Mouse (Mus musculus) left cerebral cortex, adult 18-20 months (tissue): ENCODE results near the gene Ablim1. TPM values are rescaled to one million over a fixed set of nuclear protein-coding genes. Genes with fewer than 3 reads are reported as not detected.

Experiments
- DNase-seq, 2 experiments: peaks; one replicate each; pipeline ENCODE4 v3.0.0; 2021 to 2022; ENCODE audit warnings: low spot score in 2 of 2, mixed read lengths in 1 of 2
- total RNA-seq, 2 experiments: library from RNA; stranded (reverse); gene quantifications; 2 replicates each; pipeline ENCODE4 v1.2.3; 2021

The Ablim1 gene
- total RNA-seq, 2 experiments from 2014 or later, result 115 to 119 TPM

DNA sequence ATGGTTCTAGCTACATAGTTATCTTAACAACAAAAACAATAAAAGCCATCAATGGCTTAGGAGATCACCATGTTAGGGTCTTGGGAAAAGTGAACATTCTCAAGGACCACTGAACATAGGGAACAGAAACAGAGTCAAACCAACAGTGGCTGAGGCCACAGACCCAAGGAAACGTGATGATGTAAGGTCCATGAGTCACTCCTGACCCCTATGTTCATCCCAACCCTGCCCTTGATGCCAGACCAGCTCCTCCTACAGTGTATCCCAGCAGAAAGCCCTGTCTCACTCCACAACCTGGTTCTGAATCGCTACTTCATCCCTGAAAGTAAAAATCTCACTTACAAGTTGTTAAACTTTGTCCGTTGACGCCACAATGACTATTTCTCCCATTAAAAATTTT is 86.1 kb downstream of the Ablim1 start:
- DNase-seq, result no peak

DNA sequence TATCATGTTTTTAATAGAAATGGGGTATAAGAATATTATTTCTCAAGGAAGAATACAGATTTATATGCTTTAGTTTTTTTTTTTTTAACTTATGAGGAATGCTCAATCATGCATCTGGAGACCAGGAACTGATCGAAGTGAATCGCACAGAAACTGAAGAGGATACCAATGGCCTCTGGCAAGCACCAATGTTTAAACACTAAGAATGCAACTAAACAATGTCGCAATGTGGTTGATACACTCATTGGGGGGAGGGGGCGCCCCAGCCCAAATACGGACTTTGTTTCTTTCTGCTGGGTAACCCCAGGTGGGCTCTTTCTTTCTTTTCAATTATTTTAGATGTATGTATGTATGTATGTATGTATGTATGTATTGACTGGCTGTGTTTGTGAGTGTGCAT is 90.3 kb downstream of the Ablim1 start:
- DNase-seq, result no peak

DNA sequence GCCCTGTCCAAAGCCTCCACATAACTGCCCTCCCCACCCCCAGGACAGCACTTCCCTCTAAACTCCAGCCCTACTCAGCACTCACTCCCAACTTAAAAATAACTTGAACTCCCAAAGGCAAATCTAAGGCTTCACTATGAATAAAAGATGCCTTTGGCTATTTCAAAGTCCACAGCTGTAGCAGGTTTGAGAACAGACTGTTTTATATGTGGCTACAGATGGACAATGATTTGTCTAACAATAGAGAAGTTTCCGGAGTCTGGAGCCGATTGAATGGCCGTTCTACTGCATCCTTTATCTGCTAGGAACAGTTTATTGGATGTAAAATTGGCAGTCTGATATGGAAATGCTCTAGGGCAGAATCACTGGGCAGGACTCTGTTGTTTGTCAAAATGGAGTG is 91.0 kb downstream of the Ablim1 start:
- DNase-seq, result no peak

DNA sequence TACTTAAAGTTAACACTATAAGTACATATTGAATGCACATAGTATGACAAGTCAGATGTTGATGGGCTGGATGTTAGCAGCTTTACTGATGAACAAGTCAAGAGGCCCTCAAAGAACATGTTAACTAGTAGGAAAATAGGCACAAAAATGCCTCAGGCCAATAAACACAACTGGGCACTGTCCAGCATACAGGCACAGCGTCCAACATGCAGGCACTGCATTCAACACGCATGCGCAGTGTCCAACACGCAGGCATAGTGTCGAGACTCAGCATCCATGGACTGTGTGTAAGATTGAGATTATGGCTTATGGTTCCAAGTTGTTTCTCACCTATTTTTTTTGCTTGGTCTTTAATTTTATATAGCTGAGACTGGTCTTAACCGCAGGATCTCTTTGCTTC is 92.1 kb downstream of the Ablim1 start:
- no peak for DNase-seq

DNA sequence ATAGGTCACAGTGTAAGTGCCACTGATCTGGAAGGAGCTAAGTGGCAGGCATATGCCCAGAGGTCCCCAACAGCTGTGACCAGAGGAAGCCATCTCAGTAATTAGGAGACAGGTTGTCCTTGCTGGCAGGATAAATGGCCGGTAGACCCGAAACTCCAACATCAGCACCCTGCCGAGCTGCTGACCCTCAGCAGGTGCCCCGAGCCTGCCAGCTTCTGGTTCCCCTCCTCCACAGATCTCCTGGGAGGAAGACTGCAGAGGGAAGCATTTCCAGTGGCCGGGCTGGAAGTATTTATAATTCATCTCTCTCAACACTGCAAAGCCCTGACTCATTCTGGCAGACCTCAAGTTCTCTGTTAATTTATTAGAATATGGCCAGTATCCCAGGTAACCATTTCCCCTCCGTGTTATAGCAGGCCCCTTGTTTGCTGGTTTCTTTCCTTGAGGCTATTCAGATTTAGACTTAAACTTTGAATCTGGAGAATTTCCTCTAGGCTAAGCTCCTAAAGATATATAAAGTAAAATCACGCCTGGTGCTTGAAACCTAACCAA is 93.0 kb downstream of the Ablim1 start:
- no peak for DNase-seq

DNA sequence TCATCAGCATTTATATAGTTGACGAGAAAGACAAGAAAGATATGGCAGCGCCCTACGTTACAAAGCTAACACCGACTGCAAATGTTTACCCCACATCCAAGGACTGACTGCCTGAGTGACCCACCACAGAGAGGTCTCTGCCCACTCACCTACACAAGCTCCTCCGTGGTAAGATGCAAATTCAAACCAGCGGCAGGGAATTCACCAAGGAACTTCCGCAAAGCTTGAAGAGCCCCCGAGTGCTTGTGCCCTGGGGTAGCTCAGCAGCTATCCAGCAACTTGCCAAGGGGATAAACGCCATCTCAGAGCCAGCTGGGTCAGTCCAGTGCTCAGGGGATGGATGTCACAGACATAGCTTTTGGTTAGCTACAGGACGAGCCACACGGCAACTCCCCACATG is 95.0 kb downstream of the Ablim1 start:
- no peak for DNase-seq

DNA sequence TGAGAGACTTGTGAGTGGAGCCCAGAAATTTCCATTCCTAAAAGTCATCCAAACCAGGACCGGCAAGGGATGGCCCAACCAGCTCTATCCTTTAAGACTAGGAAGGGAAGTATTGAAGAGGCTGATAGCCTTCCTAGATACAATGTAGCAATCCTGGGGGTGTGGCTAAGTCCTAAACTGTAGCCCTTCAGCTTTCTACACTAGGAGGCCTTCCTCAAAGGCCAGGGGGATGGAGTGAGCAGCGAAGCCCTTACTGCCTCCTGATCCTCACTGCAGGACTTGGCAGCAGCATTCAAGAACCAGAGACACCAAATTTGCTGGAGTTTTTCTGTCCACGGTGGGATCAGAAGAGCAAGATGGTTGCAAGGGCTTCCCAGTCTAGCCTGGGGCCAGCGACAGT is 97.6 kb downstream of the Ablim1 start:
- DNase-seq, result no peak

DNA sequence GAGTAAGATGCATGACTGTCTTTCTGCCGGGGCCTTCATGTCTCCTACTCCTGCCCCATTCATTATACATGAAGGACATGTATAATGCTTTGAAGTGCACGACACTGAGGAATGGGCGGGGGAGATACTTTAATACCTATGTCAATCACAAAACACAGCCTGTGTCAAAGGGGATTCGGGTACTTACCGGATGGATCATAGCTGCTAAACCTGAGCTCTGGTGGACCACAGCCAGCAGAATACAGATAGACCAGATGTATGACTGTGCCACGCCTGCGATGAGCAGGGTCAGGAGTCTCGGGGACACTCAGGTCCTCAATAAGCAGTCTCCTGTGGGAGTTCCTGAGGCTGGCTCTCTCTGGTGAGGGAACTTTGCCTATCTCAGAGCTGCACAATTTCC is 99.2 kb downstream of the Ablim1 start:
- no peak for DNase-seq

DNA sequence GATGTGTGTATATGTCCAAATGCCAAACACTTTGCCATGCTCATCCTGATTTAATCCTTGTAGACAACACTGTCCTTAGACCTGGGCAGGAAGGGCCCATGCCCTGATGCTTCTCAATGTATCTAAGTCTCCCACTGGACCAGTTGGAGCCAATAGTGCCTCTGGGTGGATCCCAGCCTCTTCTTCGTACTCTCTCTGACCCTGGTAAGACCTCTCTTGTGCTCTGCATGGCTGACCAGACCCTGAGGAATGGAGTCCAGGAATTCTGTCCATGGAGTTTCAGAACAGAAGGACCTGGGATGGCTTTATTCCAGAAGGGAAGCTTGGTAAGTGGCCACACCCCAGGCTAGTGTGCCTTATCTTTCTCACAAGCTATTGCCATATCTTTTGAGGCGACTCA is 102.3 kb downstream of the Ablim1 start:
- no peak for DNase-seq

DNA sequence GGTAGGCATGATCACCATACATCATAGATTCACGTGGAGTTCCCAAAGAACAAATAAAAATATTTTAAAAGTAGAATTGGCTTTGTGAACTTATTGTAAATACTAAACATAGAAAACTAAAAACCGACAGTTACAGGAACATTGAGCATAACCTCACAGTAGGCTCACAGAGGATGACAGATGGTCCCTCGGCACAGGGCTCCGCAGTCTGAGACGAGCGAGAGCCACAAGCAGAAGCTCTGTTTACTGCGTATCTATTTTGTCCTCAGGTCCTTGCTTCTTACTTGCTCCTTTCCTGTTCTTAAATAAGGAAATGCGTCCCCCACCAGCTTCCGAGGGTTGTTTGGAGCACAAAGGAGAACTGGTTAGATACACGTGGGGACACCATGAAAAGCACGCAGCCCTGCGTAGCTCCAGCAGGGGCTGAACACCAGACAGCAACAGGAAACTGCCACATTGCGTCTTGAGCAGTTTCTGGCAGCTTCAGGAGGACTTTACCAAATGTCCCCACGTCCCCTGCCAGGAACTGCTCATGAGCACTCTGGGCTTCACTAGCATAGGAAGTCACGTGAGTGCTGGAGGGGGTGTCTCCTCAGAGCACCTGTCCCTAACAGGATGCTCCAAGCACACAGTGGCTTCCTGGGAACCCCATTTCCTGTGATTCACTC is 103.1 kb downstream of the Ablim1 start:
- peak; percentile 39 to 56 for DNase-seq

DNA sequence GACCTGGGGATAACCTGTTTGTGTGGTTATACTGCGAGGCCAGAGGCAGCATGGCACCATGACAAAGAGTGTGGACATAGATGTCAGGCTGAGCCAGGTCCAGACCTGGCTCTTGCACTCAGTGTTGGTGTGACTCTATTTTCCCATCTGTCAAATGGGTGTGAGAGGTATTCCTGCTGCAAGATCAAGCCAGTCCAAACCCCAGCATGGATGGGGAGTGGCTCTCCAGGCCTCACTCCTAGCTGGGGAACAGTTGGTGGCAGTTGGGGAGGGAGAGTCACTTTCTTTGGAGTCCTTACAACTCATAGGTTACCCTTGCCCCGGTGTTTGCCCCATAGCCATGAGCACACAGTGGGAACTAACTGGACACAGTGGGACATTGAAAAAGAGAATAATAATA is 103.8 kb downstream of the Ablim1 start:
- no peak for DNase-seq

DNA sequence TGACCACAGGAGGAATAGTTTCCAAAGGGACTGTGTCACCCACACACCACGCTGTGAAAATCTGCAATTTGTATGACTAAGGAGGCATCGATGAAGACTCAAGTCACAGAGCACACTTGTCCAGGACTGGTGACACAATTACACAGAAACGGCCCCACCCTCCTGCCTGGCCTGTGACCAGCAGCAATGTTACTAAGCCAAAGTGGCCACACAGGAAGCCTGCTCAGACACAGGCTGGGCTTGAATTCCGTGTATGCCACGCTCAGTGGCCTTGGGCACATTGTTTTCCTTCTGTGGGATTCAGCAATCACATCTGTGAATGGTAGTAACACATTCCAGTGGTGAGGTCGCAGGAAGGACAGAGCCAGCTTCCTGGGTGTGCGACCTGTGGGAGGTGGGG is 110.6 kb downstream of the Ablim1 start:
- no peak for DNase-seq

DNA sequence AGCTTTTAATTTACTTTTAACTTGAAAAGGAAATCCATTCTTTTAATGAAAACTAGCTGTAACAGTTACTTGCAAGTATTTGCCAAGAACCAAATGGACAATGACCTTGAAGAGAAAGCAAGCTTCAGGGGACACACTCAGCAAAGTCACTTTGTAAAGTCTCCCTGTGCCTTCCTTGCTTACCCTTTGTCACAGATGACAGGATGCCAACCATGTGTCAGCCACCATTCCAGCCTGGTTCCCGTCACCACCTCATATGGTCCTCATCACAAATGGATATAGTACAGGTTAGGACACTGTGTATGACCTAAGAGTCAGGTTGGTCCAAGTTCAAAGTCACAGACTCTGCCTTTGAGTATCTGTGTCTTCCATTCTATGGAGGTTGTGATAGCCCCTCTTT is 112.2 kb downstream of the Ablim1 start:
- DNase-seq, result no peak

DNA sequence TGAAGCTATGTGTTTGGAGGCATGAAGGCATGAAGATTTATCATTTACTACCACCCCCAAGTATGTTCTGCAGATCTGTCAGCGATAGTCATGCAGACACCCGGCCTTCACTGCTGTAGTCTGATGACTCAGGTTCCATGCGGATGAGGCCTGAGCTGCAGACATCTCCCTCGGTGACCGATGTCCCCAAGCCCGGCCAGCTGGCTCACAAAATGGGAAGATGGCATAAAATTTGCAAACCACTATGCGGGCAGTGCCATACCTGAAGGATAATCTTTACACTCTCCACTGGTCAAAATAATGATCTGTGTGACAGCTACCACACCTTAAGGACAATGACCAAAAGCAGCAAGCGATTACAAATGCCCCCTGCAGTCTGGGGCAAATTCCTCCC is 113.6 kb downstream of the Ablim1 start:
- DNase-seq, result no peak

DNA sequence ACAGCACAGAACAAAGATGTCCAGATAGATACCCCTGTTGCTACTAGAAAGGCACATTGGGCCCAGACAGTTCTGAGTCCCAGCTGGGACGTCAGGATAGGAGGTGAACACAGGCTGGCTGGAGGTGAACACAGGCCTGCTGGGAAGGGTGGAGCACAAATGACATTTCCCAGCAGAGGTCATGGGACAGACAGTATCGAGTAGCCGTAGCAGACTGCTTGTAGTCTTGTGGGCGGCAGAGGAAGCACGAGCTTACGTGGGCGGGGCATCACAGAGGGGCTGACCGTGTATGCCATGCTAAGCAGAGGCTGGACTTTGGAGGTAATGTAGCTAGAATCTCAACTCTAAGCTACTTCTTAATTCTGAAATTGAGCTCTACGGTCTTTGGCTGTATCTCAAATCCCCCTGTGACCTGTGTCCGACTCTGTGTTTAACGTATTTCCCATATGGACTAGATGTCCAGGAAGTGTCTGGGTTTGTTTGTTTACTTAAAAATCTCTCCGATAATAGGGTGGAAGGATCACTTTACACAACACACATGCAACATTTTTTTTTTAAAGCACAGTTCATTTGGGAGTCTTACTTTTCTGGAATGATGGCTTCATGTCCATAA is 114.1 kb downstream of the Ablim1 start:
- no peak for DNase-seq

DNA sequence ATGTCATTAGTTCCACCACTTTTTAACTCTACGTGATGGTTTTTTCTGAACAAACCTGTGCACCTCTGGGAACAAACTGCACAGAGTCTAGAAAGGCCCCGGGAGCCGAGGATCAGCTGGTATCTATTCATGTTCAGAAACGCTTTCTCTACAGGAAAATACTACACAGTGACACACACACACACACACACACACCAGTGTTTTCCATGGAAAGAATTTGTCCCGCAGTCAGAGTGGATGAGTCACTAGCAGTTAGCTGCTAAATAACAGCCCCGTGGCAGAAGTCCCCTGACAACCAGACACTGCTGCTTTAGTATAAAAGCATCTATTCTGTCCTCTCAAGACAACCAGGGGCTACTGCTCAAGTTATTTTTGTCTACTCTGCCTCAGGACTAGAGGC is 115.4 kb downstream of the Ablim1 start:
- DNase-seq, result peak in 1 of 2 experiments; percentile 33

DNA sequence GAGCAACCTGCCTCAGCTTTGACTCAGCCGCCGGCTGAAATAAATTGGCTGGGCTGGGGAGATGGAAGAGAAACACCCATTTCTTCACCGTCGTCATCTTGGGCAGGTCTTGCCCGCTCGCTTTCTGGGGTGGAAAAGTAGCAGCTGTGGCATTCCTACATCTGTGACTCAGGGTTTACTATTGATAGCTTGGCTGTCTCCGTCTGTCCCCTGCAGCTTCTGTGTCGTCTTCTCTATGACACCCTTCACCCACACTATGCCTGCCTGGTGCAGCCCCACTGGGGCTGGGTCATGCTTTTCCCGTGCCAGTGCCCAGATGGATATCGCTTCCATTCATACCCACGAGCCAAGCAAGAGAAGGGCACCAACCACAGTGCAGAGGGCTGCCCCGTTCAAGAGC is 116.2 kb downstream of the Ablim1 start:
- peak; percentile 34 to 62 for DNase-seq

DNA sequence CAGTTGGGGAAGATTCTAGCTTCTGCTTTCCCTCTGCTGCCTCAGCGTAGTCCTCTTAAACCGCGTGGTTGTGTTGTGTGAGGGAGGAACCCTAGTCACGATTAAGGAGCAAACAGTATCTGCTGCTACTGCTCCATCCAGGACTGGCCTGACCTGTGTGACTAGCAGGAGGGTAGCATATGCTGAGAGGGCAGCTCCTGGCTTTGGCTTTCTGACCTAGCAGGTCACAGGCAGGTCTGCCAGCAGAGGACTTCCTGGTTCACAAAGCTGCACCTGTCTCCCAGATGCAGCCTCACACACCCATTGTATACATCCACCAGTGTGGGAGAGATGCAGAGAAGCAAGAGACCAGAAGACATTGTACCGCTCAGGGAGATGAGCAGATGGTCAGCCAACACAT is 116.7 kb downstream of the Ablim1 start:
- DNase-seq, result peak in 1 of 2 experiments; percentile 30

DNA sequence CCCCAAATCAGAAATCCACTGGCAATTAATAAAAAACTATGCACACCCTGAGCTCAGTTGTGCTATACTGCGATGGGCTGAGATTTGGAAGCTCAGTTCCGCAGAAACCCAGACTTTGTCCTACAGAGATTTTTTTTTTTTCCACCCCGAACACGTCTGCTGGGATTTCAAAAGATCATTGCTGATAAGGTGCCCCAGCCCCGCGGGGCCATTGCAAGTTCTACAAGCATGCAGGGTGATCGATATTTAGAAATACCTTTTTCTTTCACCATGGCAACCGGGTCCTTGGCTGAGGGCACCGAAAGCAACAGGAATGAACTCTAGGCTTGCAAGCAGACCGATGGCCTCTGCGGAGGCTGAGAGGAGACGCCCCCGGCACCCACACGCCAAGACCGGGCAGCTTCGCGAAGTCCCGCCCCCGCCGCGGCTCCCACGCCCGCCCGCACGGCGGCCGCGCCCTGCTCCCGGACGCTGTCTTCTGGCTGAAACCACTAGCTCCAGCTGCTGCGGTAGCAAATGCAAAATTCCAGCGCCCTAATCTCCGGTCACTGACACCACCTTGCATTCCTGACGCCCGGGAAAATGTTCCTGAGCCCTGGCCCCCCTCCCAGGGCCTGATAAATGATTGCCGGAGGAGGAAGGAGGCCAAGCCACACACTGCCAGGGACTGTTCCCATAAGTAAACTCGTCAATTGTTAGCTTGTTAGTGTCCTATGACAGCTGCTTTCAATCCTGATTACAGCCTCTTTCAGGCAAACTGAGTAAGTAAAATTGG is 117.5 kb downstream of the Ablim1 start:
- DNase-seq, result peak; percentile 52 to 54

DNA sequence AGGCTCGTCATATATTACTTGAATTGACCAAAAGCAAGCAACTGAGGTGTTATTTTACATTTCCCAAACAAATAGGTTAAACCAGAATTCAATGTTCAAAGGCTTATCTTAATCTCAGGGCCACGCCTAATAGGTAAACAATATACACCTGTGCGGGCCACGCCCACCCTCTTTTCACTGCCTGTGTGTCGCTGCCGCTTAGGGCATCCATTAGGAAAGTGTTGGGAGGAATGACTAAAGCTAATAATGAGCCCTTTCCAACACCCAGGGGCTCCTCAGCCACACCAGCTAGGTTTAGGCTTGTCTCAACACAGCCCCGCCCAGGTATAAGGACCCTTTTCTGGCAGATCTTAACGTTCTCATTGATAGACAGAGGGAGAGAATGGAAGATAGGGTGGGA is 118.1 kb downstream of the Ablim1 start:
- DNase-seq, result no peak

DNA sequence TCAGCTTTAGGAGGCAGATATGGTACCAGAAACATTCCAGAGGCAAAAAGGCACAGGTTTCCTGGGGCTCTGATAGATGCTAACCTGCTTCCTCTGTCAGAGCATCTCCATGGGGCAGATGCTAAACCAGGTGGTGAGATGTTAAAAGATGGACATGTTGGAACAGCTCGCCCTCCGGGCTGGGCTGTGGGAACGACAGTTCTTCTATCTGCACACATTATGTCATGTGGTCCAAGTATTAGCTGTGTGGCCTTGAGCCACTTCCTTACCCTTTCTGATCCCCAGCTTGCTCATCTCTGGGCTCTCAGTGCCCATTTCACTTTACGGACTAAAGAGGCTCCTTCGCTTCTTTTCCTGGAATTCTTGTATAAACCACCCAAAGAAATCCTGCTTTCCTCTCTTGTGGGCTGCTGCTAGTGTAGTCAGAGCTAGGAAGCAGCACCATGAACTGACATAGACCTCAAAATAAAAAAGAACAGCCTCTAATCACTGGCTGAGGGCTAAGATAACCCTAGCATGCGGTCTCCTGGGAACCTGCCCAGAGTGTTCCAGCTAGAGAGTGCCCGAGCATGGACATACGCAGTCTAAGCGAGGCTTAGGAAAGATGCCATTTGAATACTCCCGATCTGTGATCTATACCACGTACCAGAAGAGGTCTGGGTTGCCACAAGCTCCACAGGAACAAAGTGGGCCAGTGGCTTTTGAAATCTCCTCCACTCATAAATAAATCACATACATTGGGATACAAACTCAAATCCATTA is 119.4 kb downstream of the Ablim1 start:
- DNase-seq, result no peak
